Mouse (Mus musculus): Measurements from ENCODE around the gene Llgl2.

DNA sequence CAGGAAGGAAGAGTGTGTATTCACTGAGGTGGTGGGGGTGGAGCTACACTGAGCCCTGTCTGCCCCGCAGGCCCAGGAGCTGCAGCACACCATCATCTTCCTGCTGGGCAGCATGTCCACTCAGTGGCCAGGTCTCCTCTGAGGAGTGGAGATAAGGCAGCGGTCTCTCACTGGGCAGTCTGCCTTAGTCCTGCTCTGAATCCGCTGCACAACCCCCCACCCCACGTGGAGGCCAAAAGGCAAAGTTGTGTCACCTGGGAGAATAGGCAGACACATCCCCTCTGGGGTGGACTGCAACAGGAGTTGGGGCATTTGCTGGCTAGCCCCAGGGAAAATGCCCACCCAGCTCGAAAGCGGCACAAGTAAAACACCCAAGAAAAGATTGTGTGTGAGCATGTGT, 68.4 kb downstream of the Llgl2 start:
- TF ChIP-seq CTCF (IDR thresholded peaks at IDR 0.05; ENCODE audit: extremely low read depth, insufficient read length, insufficient replicate concordance, low read depth, low read length) (no peak), POLR2A (IDR thresholded peaks at IDR 0.05; ENCODE audit: low read depth, low read length) (no peak)
